Mouse (Mus musculus): ENCODE results near the gene Tmem151b. TPM values are rescaled to one million over a fixed set of nuclear protein-coding genes. Genes with fewer than 3 reads are reported as not detected.
A peak's percentile ranks its signal among the peaks of the same experiment; 100 is the strongest.

Tmem151b gene
- polyA plus RNA-seq, 1 experiment from 2014 or later = 8.2 TPM

DNA sequence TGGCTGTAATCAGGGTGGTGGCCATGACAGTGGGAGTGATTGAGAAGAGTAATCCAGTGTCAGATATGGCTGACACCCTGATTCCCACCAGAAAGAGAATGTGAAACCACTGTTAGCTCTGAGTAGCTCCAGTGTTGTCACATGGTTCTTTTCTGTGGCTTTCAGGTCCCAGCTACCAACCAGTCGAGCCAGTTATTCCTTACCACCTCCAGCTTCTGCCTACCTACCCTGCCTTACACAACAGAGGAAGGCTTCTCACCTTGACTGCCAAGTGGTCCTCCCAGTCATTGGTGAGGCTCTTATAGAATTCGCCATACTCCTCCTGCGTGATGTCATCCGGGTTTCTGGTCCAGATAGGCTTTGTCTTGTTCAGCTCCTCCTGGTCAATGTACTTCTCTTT is 20.5 kb upstream of the Tmem151b start:
- 91% methylated on average over 4 of the region's 4 CpGs for WGBS
- no peaks in the 10 kb centered on the region for H3K27me3 ChIP-seq (ENCODE audit: control insufficient read depth, insufficient read depth, low read length)
- ATAC-seq (replicated peaks; ENCODE audit: low FRiP score) (no peak), DNase-seq (ENCODE audit: low spot score) (no peak)
- H3K27ac ChIP-seq (ENCODE audit: low read depth, low read length) = no peak overlapping the region
- H3K4me3 ChIP-seq (ENCODE audit: low read depth, low read length) = no peak overlapping the region
- peaks cover 44% of the 10 kb centered on the region for H3K36me3 ChIP-seq (ENCODE audit: control insufficient read depth, insufficient read depth, low read length)
- peaks cover 5% of the 10 kb centered on the region; the same call in 1 of the 2 replicates for H3K4me1 ChIP-seq (replicated peaks; ENCODE audit: control insufficient read depth, insufficient read depth, low read length)
- no peak overlapping the region for H3K9ac ChIP-seq (ENCODE audit: low read length)
- no peaks in the 10 kb centered on the region for H3K9me3 ChIP-seq (ENCODE audit: control insufficient read depth, low read length)
- H3K4me2 ChIP-seq (ENCODE audit: low read depth, low read length, severe bottlenecking) = no peak overlapping the region

DNA sequence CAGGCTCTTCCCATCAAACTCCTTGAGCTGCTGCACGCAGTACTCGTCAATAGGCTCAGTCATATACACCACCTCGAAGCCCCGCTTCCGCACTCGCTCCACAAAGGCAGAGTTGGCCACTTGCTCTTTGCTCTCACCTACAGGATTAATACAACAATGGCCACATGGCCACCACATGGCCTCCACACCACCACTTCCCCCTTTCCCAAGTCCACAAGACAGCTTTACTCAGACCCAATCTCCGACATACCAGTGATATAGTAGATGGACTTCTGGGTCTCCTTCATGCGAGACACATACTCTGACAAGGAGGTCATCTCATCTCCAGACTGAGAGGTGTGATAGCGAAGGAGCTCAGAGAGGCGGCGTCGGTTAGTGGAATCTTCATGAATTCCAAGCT is 19.5 kb upstream of the Tmem151b start:
- no peaks in the 10 kb centered on the region for H3K9me3 ChIP-seq (ENCODE audit: control insufficient read depth, low read length)
- no peaks in the 10 kb centered on the region for H3K27me3 ChIP-seq (ENCODE audit: control insufficient read depth, insufficient read depth, low read length)
- H3K4me3 ChIP-seq (ENCODE audit: low read depth, low read length) = no peak overlapping the region
- H3K36me3 ChIP-seq (ENCODE audit: control insufficient read depth, insufficient read depth, low read length) = peaks cover 44% of the 10 kb centered on the region
- DNase-seq (ENCODE audit: low spot score) = no peak
- no peak overlapping the region for H3K9ac ChIP-seq (ENCODE audit: low read length)
- no peak overlapping the region for H3K4me2 ChIP-seq (ENCODE audit: low read depth, low read length, severe bottlenecking)
- H3K27ac ChIP-seq (ENCODE audit: low read depth, low read length) = no peak overlapping the region
- peaks cover 10% of the 10 kb centered on the region; the same call in 1 of the 2 replicates for H3K4me1 ChIP-seq (replicated peaks; ENCODE audit: control insufficient read depth, insufficient read depth, low read length)
- ATAC-seq (replicated peaks; ENCODE audit: low FRiP score) = no peak
- 88% methylated on average over 12 of the region's 12 CpGs for WGBS

DNA sequence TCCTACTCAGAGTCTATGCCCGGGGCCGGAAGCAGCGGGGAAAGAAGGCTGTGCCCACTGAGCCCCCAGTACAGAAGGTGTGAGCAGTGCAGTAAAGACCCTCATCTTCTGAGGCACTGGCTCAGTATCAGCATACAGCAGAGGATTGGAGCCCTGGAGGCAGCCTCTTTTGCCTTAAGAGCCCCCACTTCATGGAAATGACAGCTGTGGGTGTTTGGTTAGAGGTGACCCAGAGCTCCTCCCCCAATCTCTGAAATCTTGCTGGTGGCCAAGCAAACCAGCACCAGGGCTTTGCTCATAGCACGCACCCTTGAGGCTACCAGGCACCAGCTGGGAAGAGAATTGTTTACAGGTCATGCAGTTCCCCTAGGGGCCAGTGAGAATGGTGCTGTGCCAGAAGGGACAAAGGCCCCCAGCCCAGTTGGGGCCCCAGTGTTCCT is 17.7 kb upstream of the Tmem151b start:
- H3K27ac ChIP-seq (ENCODE audit: low read depth, low read length) = no peak overlapping the region
- DNase-seq (ENCODE audit: low spot score) (no peak), ATAC-seq (replicated peaks; ENCODE audit: low FRiP score) (no peak)
- peaks cover 44% of the 10 kb centered on the region for H3K36me3 ChIP-seq (ENCODE audit: control insufficient read depth, insufficient read depth, low read length)
- H3K27me3 ChIP-seq (ENCODE audit: control insufficient read depth, insufficient read depth, low read length) = no peaks in the 10 kb centered on the region
- H3K4me1 ChIP-seq (replicated peaks; ENCODE audit: control insufficient read depth, insufficient read depth, low read length) = peaks cover 10% of the 10 kb centered on the region; the same call in 1 of the 2 replicates
- no peak overlapping the region for H3K9ac ChIP-seq (ENCODE audit: low read length)
- H3K9me3 ChIP-seq (ENCODE audit: control insufficient read depth, low read length) = no peaks in the 10 kb centered on the region
- H3K4me3 ChIP-seq (ENCODE audit: low read depth, low read length) = no peak overlapping the region
- 41% methylated on average over 4 of the region's 4 CpGs for WGBS
- H3K4me2 ChIP-seq (ENCODE audit: low read depth, low read length, severe bottlenecking) = no peak overlapping the region

DNA sequence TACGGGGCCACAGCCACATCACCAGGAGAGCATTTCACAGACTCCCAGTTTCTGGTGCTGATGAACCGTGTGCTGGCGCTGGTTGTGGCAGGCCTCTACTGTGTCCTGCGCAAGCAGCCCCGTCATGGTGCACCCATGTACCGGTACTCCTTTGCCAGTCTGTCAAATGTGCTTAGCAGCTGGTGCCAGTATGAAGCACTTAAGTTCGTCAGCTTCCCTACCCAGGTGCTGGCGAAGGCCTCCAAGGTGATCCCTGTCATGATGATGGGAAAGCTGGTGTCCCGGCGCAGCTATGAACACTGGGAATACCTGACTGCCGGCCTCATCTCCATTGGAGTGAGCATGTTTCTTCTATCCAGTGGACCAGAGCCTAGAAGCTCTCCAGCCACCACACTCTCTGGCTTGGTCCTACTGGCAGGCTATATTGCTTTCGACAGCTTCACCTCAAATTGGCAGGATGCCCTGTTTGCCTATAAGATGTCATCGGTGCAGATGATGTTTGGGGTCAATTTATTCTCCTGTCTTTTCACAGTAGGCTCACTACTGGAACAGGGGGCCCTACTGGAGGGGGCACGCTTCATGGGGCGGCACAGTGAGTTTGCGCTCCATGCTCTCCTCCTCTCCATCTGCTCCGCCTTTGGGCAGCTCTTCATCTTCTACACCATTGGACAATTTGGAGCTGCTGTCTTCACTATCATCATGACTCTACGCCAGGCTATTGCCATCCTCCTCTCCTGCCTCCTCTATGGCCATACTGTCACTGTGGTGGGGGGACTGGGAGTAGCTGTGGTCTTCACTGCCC is 17.1 kb upstream of the Tmem151b start:
- 74% methylated on average over 18 of the region's 18 CpGs for WGBS
- DNase-seq (ENCODE audit: low spot score) = no peak
- H3K4me2 ChIP-seq (ENCODE audit: low read depth, low read length, severe bottlenecking) = no peak overlapping the region

DNA sequence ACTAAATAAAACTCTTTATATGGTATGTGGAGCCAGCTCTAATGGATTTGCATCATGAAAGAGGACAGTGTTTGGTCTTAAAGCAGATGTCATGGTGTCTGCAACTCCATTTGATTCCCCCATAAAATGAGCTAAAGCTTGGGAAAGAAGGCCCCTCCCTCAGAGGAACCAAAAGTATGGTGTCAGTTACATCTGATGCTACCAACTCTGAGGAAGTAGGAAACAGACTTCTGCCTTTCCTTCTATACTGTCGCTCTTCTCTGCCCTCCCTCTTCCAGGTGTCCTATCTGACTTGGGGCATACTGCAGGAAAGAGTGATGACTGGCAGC is 16.5 kb upstream of the Tmem151b start:
- Histone ChIP-seq H3K36me3 (ENCODE audit: control insufficient read depth, insufficient read depth, low read length) (peaks cover 39% of the 10 kb centered on the region), H3K27ac (ENCODE audit: low read depth, low read length) (no peak overlapping the region), H3K9me3 (ENCODE audit: control insufficient read depth, low read length) (no peaks in the 10 kb centered on the region), H3K4me3 (ENCODE audit: low read depth, low read length) (no peak overlapping the region), H3K4me1 (replicated peaks; ENCODE audit: control insufficient read depth, insufficient read depth, low read length) (peaks cover 10% of the 10 kb centered on the region; the same call in 1 of the 2 replicates), H3K9ac (ENCODE audit: low read length) (no peak overlapping the region), H3K4me2 (ENCODE audit: low read depth, low read length, severe bottlenecking) (no peak overlapping the region), H3K27me3 (ENCODE audit: control insufficient read depth, insufficient read depth, low read length) (no peaks in the 10 kb centered on the region)
- DNase-seq (ENCODE audit: low spot score) (no peak), ATAC-seq (replicated peaks; ENCODE audit: low FRiP score) (no peak)
- WGBS = 96% methylated on average over 1 of the region's 1 CpGs

More for the DNA sequence above, 17.1 kb upstream of the Tmem151b start:
- Histone ChIP-seq H3K4me3 (ENCODE audit: low read depth, low read length) (no peak overlapping the region), H3K4me1 (replicated peaks; ENCODE audit: control insufficient read depth, insufficient read depth, low read length) (peaks cover 10% of the 10 kb centered on the region; the same call in 1 of the 2 replicates), H3K27ac (ENCODE audit: low read depth, low read length) (no peak overlapping the region), H3K36me3 (ENCODE audit: control insufficient read depth, insufficient read depth, low read length) (peaks cover 44% of the 10 kb centered on the region), H3K9me3 (ENCODE audit: control insufficient read depth, low read length) (no peaks in the 10 kb centered on the region), H3K9ac (ENCODE audit: low read length) (no peak overlapping the region), H3K27me3 (ENCODE audit: control insufficient read depth, insufficient read depth, low read length) (no peaks in the 10 kb centered on the region)
- no peak for ATAC-seq (replicated peaks; ENCODE audit: low FRiP score)

DNA sequence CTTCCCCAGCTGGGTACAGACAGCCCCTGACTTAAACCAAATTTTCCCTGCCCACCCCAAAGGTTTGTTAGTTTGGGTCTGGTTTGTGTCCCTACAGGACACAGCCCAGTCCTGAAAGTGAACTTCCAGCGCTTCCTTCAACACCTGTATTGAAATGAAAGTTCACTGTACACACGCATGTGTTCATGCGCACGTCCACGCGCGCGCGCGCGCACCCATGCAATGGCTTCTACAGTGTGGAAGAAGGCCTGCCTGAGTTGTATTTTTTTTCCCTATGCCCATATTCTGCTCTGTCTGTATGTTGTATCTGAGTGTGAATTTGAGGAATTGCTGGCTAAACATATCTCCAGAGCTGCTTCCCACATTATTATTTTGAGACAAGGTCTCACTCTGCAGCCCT is 15.6 kb upstream of the Tmem151b start:
- Histone ChIP-seq H3K36me3 (ENCODE audit: control insufficient read depth, insufficient read depth, low read length) (peaks cover 32% of the 10 kb centered on the region), H3K27me3 (ENCODE audit: control insufficient read depth, insufficient read depth, low read length) (no peaks in the 10 kb centered on the region), H3K9ac (ENCODE audit: low read length) (peak overlapping the region; percentile 89), H3K4me3 (ENCODE audit: low read depth, low read length) (peak overlapping the region; percentile 86), H3K9me3 (ENCODE audit: control insufficient read depth, low read length) (no peaks in the 10 kb centered on the region), H3K27ac (ENCODE audit: low read depth, low read length) (no peak overlapping the region), H3K4me1 (replicated peaks; ENCODE audit: control insufficient read depth, insufficient read depth, low read length) (peaks cover 10% of the 10 kb centered on the region; the same call in 1 of the 2 replicates), H3K4me2 (ENCODE audit: low read depth, low read length, severe bottlenecking) (peak overlapping the region; percentile 93)
- DNase-seq (ENCODE audit: low spot score) (no peak), ATAC-seq (replicated peaks; ENCODE audit: low FRiP score) (no peak)
- 93% methylated on average over 11 of the region's 11 CpGs for WGBS

DNA sequence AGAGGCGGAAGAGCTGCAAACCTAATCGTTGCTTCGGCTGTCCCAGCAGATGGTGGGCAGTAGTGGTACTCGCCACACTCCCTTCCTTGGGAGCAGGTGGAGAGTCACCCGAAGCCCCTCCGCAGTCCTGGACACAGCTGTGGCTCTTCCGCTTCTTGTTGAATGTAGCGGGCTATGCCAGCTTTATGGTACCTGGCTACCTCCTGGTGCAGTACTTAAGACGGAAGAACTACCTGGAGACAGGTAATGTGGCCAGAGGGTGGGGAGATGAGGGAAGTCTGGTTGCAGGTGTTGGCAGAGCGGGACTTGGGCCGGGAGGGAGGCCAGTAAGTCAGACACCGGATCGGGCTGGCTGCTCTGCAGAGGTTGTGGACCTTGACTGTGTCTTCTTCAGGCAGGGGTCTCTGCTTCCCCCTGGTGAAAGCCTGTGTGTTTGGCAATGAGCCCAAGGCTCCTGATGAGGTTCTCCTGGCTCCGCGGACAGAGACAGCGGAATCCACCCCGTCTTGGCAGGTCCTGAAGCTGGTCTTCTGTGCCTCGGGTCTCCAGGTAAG is 15.1 kb upstream of the Tmem151b start:
- Histone ChIP-seq H3K36me3 (ENCODE audit: control insufficient read depth, insufficient read depth, low read length) (peaks cover 28% of the 10 kb centered on the region), H3K27ac (ENCODE audit: low read depth, low read length) (peak overlapping the region; percentile 84), H3K9ac (ENCODE audit: low read length) (peak overlapping the region; percentile 89), H3K4me1 (replicated peaks; ENCODE audit: control insufficient read depth, insufficient read depth, low read length) (peaks cover 10% of the 10 kb centered on the region; the same call in 1 of the 2 replicates), H3K27me3 (ENCODE audit: control insufficient read depth, insufficient read depth, low read length) (no peaks in the 10 kb centered on the region), H3K4me3 (ENCODE audit: low read depth, low read length) (peak overlapping the region; percentile 86), H3K9me3 (ENCODE audit: control insufficient read depth, low read length) (no peaks in the 10 kb centered on the region), H3K4me2 (ENCODE audit: low read depth, low read length, severe bottlenecking) (peak overlapping the region; percentile 93)
- ATAC-seq (replicated peaks; ENCODE audit: low FRiP score) (0 out of 2 replicates have a peak, but pooled peaks have one; percentile 1), DNase-seq (ENCODE audit: low spot score) (peak; percentile 74)
- 11% methylated on average over 18 of the region's 18 CpGs for WGBS

DNA sequence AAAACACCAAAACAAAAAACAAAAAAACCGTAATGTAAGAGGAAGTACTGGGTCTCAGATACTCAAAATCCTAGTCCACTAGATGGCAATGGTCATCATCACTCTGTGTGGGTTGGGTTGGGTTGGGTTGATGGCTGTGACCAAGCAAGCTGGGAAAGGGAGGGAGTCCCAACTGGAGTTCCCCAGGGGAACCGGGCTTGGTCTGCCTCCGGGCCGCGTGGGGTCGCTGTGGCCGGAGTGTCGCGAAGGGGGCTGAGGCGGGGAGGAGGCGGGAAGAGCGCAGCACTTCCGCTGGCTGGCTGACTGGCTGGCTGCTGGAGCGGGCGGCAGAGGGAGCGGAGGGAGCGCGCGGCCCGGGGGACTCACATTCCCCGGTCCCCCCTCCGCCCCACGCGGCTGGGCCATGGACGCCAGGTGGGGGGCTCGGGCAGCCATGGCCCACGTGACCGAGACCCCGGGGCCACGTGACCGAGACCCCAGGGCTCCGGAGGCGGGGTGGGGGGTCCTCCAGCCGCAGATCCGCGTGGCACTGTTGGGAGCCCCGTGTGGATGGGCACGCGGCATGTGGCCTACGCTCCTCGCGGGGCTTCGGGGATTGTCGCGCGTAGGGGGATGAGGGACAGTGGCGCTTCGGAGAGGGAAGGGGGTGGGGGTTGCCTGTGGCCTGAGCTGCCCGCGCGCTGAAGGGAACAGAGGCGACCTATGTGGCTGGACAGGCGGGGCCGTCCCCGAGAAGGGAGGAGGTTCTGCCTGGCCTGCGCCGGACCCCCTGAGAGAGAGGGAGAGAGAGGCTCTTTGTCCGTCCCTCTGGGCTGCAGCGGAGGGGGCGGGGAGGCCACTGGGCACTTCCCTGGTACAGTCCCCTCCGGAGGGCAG is 14.4 kb upstream of the Tmem151b start, which contains the start of gene Slc35b2:
TSS of gene Slc35b2 (plus strand) at position 220 of the 876 bp plus-strand sequence.
- Histone ChIP-seq H3K4me3 (ENCODE audit: low read depth, low read length) (peak within 1 kb of the TSS; percentile 86), H3K4me1 (replicated peaks; ENCODE audit: control insufficient read depth, insufficient read depth, low read length) (peaks cover 8% of the 10 kb centered on the region; the same call in 1 of the 2 replicates), H3K9me3 (ENCODE audit: control insufficient read depth, low read length) (no peaks in the 10 kb centered on the region), H3K27ac (ENCODE audit: low read depth, low read length) (peak within 1 kb of the TSS; percentile 84), H3K9ac (ENCODE audit: low read length) (peak within 1 kb of the TSS; percentile 89), H3K36me3 (ENCODE audit: control insufficient read depth, insufficient read depth, low read length) (peaks cover 21% of the 10 kb centered on the region), H3K27me3 (ENCODE audit: control insufficient read depth, insufficient read depth, low read length) (no peaks in the 10 kb centered on the region), H3K4me2 (ENCODE audit: low read depth, low read length, severe bottlenecking) (peak within 1 kb of the TSS; percentile 93)
- ATAC-seq (replicated peaks; ENCODE audit: low FRiP score) = peak; percentile 87
- peak; percentile 97 for DNase-seq (ENCODE audit: low spot score)
- under 1% methylated on average over 59 of the region's 61 CpGs for WGBS
